Mouse (Mus musculus) kidney, postnatal 25 days (tissue): ENCODE measurements around the gene B3gnt9.
"Not testable (repeated sequence)": the region's sequence is repeated elsewhere in the genome, so short reads cannot be mapped to it uniquely, and the experiment has no call there.

ENCODE experiments used
- DNase-seq, 2 experiments: peaks; one replicate each; pipeline ENCODE4 v3.0.0; 2021; ENCODE audit warnings: mixed read lengths in 2 of 2

Gene B3gnt9

DNA sequence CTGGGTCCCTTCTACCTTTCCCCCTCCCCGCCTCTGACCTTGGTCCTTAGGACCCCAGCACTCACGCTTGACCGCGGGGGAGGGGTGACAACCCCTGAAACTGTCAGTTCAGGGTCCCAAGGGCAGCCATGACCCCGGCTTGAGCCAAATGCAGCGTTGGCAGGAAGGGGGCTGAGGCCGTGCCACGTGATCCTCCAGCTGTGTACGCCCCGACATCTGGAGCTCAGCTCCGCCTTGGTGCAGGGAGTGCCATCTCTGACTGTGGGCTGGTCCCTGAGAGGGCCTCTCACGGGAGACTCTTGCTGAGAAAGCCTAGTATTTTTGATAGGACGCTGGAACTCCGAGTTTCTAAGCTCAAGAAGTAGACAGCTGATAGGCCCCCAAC lies at the start of gene B3gnt9:
Gene B3gnt9 (minus strand): TSS at position 188 of the 385 bp plus-strand sequence.
- peak; percentile 38 to 74 for DNase-seq

DNA sequence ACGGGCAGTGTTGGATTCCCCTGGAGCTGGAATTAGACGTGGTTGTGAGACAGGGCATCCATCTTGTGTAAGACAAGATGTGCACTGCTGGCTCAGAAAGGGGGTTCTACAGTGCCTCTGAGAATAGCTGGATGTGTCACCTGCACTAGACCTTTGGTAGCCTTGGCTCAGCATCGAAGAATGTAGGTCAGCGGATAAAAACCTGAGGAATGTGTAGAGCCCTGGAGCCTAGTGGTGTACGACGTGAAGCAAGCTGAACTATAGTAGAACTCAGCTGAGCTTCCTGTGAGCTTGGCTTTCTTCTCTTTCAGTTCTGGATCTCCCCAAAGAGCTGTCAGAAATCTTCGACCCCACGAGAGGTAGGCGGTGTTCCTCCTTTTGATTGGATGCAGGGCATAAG lies 48.9 kb upstream of the B3gnt9 start:
- DNase-seq: no peak

DNA sequence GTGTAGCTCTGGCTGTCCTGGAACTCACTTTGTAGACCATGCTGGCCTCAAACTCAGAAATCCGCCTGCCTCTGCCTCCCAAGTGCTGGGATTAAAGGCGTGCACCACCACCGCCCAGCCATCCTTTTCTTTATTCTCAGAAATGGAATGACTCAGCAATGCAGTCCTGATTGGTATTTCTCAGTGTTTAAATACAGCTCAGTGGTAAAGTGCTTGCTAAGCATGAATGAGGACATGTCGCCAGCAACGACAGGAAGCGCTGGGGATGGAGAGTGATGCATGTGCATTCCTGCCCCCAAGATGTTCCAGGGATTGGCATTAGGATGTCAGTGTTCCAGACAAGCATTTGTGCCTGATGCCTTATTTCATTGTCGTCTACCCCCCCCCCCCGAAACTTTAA lies 48.4 kb upstream of the B3gnt9 start:
- no peak for DNase-seq

- peak in 1 of 2 experiments; percentile 46 for DNase-seq
These were observed 45.0 kb upstream of the B3gnt9 start for GRCm38 (mm10) chr8:105299962-105300361.

DNA sequence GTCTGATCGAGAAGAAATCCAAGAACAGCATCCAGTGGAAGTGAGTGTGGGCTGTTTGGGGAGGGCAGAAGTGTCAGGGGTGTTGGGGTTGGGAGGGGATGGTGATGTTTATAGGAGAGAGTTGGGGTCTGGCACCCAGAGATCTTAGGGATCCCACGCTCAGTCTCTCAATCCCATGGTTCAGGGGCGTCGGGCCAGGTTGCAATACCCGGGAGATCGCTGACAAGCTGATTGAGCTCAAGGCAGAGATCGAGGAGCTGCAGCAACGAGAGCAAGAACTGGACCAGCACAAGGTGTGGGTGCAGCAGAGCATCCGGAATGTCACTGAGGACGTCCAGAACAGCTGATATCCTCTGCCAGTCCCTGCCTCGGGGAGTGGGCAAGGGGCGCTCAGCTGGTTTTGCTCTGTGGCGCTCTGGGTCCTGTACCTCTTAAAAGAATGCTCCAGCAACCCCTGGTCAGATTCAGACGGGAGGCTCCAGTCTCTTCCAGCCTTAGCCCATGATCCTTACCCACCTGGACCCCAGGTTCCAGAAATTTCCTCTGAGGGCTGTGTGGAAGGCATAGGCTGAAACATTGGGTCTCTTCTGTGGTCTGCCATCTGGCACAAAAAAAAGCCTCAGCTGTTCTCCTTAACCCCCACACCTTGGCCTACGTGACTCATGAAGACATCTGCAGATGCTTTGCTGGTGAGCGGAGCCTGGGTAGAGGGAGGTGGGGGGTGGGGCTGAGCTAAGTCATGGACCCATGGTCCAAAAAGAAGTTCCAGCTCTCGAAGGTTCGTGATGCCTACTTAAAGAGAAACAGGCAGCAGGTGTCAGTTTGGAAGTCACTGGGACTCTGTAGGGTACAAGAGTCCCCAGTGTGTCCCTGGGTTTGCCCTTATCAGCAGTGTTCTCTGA lies 43.6 kb upstream of the B3gnt9 start:
- DNase-seq: peak in 1 of 2 experiments; percentile 33

DNA sequence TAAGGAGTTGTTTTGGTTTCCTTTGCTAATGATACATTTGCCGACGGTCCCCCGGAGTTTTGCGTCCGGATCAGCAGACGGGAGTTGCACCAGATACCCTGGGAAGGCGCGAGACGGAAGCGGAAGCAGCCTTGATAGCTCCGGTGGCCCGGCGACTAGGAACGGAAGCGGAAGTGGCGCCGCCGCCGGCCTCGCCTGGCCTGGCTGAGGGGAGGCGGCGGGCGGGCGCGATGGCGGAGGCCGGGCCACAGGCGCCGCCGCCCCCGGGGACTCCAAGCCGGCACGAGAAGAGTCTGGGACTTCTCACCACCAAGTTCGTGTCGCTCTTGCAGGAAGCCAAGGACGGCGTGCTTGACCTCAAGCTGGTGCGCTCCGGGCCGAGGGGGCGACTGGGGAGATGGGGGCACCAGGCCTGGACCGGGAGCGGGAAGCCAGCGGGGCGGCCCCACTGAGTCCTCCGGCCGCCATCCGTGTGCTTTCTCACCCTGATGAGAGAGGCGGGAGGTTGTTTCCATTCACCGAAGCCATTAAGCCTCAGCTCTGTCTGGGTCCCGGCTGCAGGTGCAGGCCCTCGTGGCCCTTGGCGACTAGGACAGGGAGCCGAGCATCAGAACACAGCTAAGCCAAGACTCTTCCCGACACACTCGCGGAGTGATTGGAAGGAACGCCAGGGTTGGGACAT lies 42.7 kb upstream of the B3gnt9 start, which contains the start of gene E2f4:
Gene E2f4 (plus strand): TSS at position 153 of the 682 bp plus-strand sequence.
- DNase-seq: peak; percentile 95 to 97

DNA sequence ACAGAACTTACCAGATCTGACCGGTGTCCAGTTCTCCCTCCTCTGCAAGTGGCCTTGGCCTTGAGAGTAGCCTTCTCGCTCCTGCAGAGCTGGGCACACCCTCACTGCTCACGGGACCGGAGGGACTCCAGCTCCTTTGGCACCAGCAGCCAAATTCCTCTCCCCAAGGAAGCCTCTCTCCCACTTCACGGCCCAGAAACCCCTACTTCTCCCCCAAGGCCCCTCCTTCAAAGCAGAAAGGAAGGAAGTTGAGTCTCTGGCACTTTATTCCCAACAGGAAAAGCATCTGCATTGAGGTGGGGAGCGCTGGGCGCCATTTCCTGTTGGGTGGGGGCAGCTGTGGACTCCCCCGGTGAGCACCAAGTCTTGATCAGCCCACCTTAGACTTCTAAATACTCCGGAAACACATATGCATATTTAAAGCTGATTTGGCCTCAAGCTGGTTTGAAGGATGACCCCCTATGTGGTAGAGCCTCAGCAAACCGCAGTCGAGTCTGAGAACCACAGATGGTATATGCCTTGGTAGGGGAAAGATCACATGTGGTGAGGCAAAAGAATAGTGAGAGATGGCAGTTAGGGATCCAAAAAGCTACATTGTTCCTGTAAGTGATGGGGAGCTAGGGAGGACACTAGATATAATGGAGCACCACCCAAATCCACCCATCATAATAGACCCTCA lies 41.1 kb upstream of the B3gnt9 start, which contains the start of gene Exoc3l:
Gene Exoc3l (minus strand): TSS at position 207 of the 679 bp plus-strand sequence.
- DNase-seq: peak; percentile 35 to 72

DNA sequence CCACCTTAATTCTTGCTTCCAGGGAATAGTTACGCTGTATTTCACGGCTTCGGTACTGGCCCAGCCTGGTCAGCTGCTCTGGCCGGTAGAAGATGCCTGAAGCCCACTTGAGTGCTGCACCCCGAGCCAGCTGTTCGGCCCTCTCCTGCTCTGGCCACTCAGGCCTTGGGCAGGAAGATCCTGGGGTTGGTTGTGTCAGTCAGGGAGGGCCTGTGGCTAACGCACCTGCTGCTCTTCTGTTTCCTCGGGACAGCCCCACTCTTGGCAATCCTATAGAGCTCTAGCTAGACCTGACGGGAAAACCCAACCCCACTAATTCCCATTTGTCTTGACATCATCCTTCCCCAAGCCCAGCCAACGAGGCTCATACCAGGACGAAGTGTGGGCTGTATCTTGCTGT lies 40.3 kb upstream of the B3gnt9 start:
- no peak for DNase-seq

DNA sequence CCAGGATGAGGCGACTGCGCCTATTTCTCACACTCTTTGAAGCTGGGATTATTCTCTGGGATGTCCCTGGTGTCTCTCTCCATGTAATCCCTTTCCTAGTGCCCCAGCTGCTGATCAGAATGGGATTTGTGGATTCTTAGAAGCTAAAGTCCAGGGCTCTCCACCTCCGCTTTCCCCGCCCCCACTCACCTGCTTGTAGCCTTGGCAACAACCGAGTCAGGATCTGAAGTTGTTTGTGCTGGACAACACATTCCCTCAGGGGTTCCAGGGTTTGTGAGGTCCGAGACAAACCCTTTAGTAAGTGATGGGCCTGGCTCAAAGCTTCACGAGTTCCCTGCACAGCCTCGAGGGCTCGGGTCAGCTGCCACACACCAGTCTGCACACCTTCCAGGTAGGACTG lies 39.8 kb upstream of the B3gnt9 start:
- no peak for DNase-seq

DNA sequence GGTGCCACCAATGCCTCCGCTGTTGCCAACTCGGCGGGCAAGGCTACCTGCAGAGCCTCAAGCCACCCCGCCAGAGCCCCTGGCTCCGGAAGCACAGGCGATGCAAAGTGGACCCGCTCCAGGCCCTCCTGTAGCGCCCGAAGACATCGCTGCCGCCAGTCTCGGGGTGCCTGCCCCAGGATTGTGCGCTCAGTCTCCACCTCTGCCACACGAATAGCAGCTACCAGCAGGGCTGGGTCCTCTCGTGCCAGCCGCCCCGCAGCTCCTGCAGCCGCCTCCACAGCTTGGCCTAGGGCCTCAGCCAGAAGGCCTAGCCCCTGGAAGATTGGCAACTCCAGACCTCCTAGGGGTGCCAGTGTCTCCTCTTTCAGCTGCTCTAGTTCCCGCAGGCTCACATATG lies 38.5 kb upstream of the B3gnt9 start:
- DNase-seq: no peak

DNA sequence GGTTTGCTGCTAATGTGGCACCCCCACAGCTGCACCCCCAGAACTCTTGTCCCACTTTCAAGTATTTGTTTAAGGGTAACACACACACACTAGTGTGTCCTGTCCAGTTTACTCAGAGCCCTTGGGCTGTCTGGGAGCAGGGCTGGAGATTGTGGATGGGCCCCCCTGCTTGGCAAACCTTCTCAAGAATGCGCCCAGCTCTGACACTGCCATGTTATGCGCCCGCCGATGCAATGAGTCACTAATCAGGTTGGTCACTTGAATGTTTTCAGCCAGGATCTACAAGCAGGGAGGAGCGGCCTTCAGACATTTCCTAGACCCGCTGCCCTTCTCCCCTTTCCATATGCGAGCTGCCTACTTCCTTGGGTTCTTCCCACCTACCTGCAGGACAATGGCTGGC lies 37.5 kb upstream of the B3gnt9 start:
- peak in 1 of 2 experiments; percentile 33 for DNase-seq

DNA sequence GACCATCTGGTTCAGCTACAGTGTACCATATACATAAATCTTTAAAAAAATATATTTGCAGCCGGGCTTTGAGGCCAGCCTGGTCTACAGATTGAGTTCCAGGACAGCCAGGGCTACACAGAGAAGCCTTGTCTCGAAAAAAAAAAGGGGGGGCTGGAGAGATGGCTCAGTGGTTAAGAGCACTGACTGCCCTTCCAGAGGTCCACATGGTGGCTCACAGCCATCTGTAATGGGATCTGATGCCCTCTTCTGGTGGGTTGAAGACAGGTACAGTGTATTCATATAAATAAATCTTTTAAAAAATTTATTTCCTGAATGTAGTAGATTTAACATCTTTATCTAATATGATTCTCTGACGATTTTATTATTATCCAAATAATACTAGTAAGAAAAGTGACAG lies 36.8 kb upstream of the B3gnt9 start:
- not testable (repeated sequence) for DNase-seq

DNA sequence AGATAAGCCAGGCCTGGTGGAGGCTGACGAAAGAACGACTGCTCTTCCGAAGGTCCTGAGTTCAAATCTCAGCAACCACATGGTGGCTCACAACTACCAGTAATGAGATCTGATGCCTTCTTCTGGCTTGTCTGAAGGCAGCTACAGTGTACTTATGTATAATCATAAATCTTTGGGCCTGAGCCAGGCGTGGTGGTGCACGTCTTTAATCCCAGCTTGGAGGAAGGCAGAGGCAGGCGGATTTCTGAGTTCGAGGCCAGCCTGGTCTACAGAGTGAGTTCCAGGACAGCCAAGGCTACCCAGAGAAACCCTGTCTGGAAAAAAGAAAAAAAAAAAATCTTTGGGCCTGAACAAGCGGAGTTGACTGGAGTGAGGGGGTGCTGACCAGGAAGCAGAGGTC lies 36.4 kb upstream of the B3gnt9 start:
- DNase-seq: not testable (repeated sequence)

DNA sequence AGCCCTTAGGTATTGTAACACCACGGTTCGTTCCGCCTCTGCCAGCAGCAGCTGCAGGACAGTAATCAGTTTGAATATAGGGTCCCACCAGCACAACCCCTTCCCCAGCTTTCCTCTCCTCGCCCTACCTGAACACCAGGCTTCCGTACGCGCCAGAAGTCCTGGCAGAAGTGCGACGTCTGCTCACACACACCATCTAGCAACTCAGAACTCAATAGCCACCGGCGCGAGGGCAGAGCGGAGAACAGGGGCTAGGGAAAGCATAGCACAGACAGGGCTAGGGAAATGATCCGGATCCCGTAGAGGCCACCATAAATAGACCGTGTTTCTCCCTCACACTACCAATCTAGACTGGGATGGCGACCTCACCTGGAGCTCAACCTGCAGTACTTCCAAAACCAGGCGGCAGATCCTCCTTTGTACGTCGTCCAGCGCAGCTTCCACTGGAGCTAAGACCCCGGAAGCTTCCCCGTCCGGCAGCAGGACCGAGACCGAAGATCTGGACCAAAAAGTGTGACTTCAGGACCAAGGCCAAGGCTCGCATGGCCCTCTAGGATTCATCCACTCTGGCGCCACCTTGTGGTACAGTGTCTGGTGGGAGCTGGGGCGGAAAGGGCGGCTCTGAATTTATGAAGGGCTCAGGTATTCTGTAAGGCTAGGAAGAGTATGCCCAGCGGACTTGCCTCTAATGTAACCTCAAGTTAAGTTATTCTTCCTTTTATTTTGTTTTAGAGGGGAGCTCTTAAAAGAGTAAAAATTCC lies 35.8 kb upstream of the B3gnt9 start:
- peak; percentile 91 to 98 for DNase-seq

- peak; percentile 42 to 58 for DNase-seq
These were observed 35.0 kb upstream of the B3gnt9 start, which contains the start of gene 4931428F04Rik for GRCm38 (mm10) chr8:105289805-105290460. 4931428F04Rik (minus strand) TSS chr8:105289864.

- peak; percentile 88 to 92 for DNase-seq
These were observed 34.2 kb upstream of the B3gnt9 start for GRCm38 (mm10) chr8:105288958-105289732.

GRCm38 (mm10) chr8:105288231-105288630 lies 33.3 kb upstream of the B3gnt9 start:
- no peak for DNase-seq

GRCm38 (mm10) chr8:105286907-105287306 lies 32.0 kb upstream of the B3gnt9 start:
- DNase-seq: no peak

GRCm38 (mm10) chr8:105285514-105285913 lies 30.6 kb upstream of the B3gnt9 start:
- DNase-seq: no peak

DNA sequence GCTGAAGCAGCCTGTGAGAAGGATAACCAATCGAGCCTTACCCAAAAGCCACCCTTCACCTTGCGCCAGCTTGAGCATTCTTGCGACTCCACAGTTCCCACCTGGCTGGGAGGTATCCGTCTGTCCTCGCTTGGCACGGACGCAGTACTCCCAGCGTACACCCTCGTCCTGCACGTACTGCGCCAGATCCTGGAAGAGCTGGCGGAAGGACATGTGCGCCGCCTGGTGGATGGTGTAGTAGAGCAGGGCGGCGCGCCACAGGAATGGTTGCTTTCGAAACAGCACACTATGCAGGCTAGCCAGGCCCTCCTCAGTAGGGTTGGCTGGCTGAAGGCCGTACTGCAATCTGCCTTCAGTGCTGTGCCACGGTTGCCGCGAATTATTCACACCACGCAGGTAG lies 28.1 kb upstream of the B3gnt9 start:
- peak; percentile 62 to 67 for DNase-seq

GRCm38 (mm10) chr8:105282239-105282638 lies 27.3 kb upstream of the B3gnt9 start:
- no peak for DNase-seq
